Mouse (Mus musculus) lung, postnatal 0 days (tissue): ENCODE measurements around the gene Ckap2l.

ENCODE experiments used
- CTCF ChIP-seq: IDR thresholded peaks from 2 replicates; pipeline ENCODE4 v1.5.1; 2016; ENCODE audit warnings: antibody characterized with exemption, mild to moderate bottlenecking
- EP300 ChIP-seq: IDR thresholded peaks from 2 replicates; pipeline ENCODE4 v1.6.1; 2016; ENCODE audit warnings: antibody characterized with exemption, mild to moderate bottlenecking, control low read depth

GRCm38 (mm10) chr2:129225251-129225819 is 71.7 kb downstream of the Ckap2l start:
- TF ChIP-seq CTCF (no peak), EP300 (no peak)
